Mouse (Mus musculus): ENCODE results near the gene Cyp2d26. TPM values are rescaled to one million over a fixed set of nuclear protein-coding genes. Genes with fewer than 3 reads are reported as not detected.

The Cyp2d26 gene
- total RNA-seq, 1 experiment, result not detected

DNA sequence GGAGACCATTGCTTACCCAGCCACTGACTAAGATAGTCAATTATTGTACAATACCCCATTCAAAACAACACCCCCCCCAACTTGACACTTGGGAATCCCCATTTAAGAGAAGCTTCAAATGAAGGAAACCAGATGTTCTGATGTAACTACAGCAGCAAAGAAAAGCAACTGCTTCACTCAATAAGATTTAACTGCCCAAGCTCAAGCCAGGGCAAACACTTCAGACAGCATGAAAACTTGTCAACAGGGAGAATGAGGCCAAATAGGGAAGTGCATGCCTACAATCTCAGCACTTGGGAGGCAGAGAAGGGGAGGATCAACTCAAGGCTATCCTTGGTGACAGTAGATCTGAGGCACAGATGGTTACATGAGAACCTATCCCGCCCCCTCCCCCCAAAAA, 27.6 kb upstream of the Cyp2d26 start:
- no peak overlapping the region for H3K27ac ChIP-seq (ENCODE audit: insufficient read depth, low read depth, low read length, poor library complexity, severe bottlenecking)
- H3K4me3 ChIP-seq (ENCODE audit: insufficient read depth in 1 of 2, low read depth in 1 of 2, low read length in 2 of 2, poor library complexity in 1 of 2, severe bottlenecking in 1 of 2), result no peak overlapping the region
- no peak for DNase-seq (ENCODE audit: low read depth, low spot score)
- H3K9ac ChIP-seq (ENCODE audit: insufficient read depth, low read depth, low read length, poor library complexity, severe bottlenecking), result no peak overlapping the region
- H3K4me1 ChIP-seq (ENCODE audit: control insufficient read depth in 2 of 2, insufficient read depth in 2 of 2, low read length in 2 of 2, poor library complexity in 1 of 2), result no peaks in the 10 kb centered on the region
- in situ Hi-C loops (cut with MboI; ENCODE audit: low sequenced_read_pairs in 2 of 2, unreplicated experiment in 2 of 2), result no loop called here
- H3K9me3 ChIP-seq (ENCODE audit: control insufficient read depth, insufficient read depth, low read depth, low read length), result no peaks in the 10 kb centered on the region
- peaks cover 8% of the 10 kb centered on the region for H3K36me3 ChIP-seq (ENCODE audit: control insufficient read depth, insufficient read depth, low read length, poor library complexity, severe bottlenecking)
- TF ChIP-seq MAFK (IDR thresholded peaks at IDR 0.05; ENCODE audit: insufficient read depth, low read depth, low read length) (no peak), CHD2 (IDR thresholded peaks at IDR 0.05; ENCODE audit: low read depth, low read length) (no peak), ZNF384 (IDR thresholded peaks at IDR 0.05; ENCODE audit: low read depth, low read length) (no peak), ZC3H11A (IDR thresholded peaks at IDR 0.05; ENCODE audit: borderline replicate concordance, low read depth, low read length) (no peak), HCFC1 (IDR thresholded peaks at IDR 0.05; ENCODE audit: borderline replicate concordance, insufficient read depth, low read length) (no peak)

DNA sequence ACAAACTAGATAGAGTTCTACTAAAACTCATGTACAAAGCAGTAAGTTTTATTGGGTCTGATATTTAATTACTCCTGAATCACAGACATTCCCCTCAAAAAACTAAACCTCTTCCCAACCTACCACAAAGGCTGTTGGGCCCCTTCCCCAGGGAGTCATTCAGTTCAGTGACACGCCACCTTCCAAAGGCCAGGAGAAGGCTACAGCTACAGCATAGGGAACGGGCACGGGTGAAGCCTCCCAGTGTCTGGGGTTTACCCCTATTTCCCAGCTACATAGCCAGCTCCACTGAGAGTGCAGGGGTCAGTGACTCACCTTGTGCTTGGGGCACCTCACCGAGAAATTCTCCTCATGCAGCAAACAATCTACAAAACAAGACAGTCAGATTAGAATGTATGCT, 21.2 kb upstream of the Cyp2d26 start:
- no peak for TF ChIP-seq HCFC1 (IDR thresholded peaks at IDR 0.05; ENCODE audit: borderline replicate concordance, insufficient read depth, low read length)
- no peak for TF ChIP-seq ZC3H11A (IDR thresholded peaks at IDR 0.05; ENCODE audit: borderline replicate concordance, low read depth, low read length)
- H3K9ac ChIP-seq (ENCODE audit: insufficient read depth, low read depth, low read length, poor library complexity, severe bottlenecking), result no peak overlapping the region
- H3K9me3 ChIP-seq (ENCODE audit: control insufficient read depth, insufficient read depth, low read depth, low read length), result no peaks in the 10 kb centered on the region
- DNase-seq (ENCODE audit: low read depth, low spot score), result no peak
- H3K27ac ChIP-seq (ENCODE audit: insufficient read depth, low read depth, low read length, poor library complexity, severe bottlenecking), result no peak overlapping the region
- no peaks in the 10 kb centered on the region for H3K4me1 ChIP-seq (ENCODE audit: control insufficient read depth in 2 of 2, insufficient read depth in 2 of 2, low read length in 2 of 2, poor library complexity in 1 of 2)
- in situ Hi-C loops (cut with MboI; ENCODE audit: low sequenced_read_pairs in 2 of 2, unreplicated experiment in 2 of 2), result no loop called here
- peaks cover 10% of the 10 kb centered on the region; the same call in 1 of the 2 replicates for H3K36me3 ChIP-seq (ENCODE audit: control insufficient read depth, insufficient read depth, low read length, poor library complexity, severe bottlenecking)
- H3K4me3 ChIP-seq (ENCODE audit: insufficient read depth in 1 of 2, low read depth in 1 of 2, low read length in 2 of 2, poor library complexity in 1 of 2, severe bottlenecking in 1 of 2), result no peak overlapping the region

DNA sequence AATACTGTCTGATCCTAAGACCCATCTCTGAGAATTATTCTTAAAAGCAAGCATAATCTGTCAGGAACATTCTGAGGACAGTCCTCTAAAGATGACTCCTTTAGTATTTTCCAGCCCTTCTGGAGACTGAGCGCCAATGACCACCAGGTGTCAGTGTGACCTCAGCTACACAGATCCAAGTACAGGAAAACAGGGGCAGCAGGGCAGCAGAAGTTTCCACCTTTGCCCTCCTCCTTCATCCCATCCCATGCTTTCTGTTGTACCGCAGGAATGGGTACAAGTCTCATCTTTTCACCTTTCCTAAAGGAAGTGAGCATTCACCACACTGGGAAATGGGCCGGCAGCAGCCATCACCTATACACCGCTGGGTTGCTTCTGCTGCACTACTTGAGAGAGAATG, 20.7 kb upstream of the Cyp2d26 start:
- DNase-seq (ENCODE audit: low read depth, low spot score), result peak; percentile 39
- Histone ChIP-seq H3K27ac (ENCODE audit: insufficient read depth, low read depth, low read length, poor library complexity, severe bottlenecking) (no peak overlapping the region), H3K9me3 (ENCODE audit: control insufficient read depth, insufficient read depth, low read depth, low read length) (no peaks in the 10 kb centered on the region), H3K36me3 (ENCODE audit: control insufficient read depth, insufficient read depth, low read length, poor library complexity, severe bottlenecking) (peaks cover 10% of the 10 kb centered on the region; the same call in 1 of the 2 replicates), H3K4me1 (ENCODE audit: control insufficient read depth in 2 of 2, insufficient read depth in 2 of 2, low read length in 2 of 2, poor library complexity in 1 of 2) (peaks cover 0 to 1% of the 10 kb centered on the region in 2 experiments; a peak in 1 of 4 replicates), H3K9ac (ENCODE audit: insufficient read depth, low read depth, low read length, poor library complexity, severe bottlenecking) (no peak overlapping the region), H3K4me3 (ENCODE audit: insufficient read depth in 1 of 2, low read depth in 1 of 2, low read length in 2 of 2, poor library complexity in 1 of 2, severe bottlenecking in 1 of 2) (no peak overlapping the region)
- TF ChIP-seq HCFC1 (IDR thresholded peaks at IDR 0.05; ENCODE audit: borderline replicate concordance, insufficient read depth, low read length) (no peak), ZC3H11A (IDR thresholded peaks at IDR 0.05; ENCODE audit: borderline replicate concordance, low read depth, low read length) (peak; percentile 58; the same call in 1 of the 2 replicates)
- in situ Hi-C loops (cut with MboI; ENCODE audit: low sequenced_read_pairs in 2 of 2, unreplicated experiment in 2 of 2), result no loop called here

DNA sequence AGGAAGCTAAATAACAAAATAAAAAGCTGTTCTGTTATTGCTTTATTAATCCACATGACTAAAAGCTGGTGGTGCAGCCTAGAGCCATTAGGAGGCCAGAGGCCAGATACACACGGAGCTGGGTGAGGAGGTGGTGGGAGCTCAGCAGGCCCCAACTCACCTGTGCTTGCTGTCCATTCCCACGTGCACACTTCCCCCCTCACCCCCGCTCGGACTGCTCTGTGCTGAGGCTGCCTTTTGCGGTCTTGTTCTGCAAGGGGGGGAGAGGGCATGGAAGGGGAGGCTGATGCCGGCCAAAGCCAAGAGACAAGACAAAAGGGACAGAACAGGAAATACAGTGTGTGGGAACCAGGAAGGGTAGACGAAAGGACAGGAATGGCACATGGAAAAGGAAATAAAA, 20.2 kb upstream of the Cyp2d26 start:
- Histone ChIP-seq H3K4me3 (ENCODE audit: insufficient read depth in 1 of 2, low read depth in 1 of 2, low read length in 2 of 2, poor library complexity in 1 of 2, severe bottlenecking in 1 of 2) (no peak overlapping the region), H3K9ac (ENCODE audit: insufficient read depth, low read depth, low read length, poor library complexity, severe bottlenecking) (no peak overlapping the region), H3K9me3 (ENCODE audit: control insufficient read depth, insufficient read depth, low read depth, low read length) (no peaks in the 10 kb centered on the region), H3K4me1 (ENCODE audit: control insufficient read depth in 2 of 2, insufficient read depth in 2 of 2, low read length in 2 of 2, poor library complexity in 1 of 2) (peaks cover 0 to 5% of the 10 kb centered on the region in 2 experiments; a peak in 2 of 4 replicates), H3K36me3 (ENCODE audit: control insufficient read depth, insufficient read depth, low read length, poor library complexity, severe bottlenecking) (peaks cover 13% of the 10 kb centered on the region; the same call in 1 of the 2 replicates), H3K27ac (ENCODE audit: insufficient read depth, low read depth, low read length, poor library complexity, severe bottlenecking) (no peak overlapping the region)
- in situ Hi-C loops (cut with MboI; ENCODE audit: low sequenced_read_pairs in 2 of 2, unreplicated experiment in 2 of 2), result no loop called here
- DNase-seq (ENCODE audit: low read depth, low spot score), result no peak
- TF ChIP-seq MAFK (IDR thresholded peaks at IDR 0.05; ENCODE audit: insufficient read depth, low read depth, low read length) (no peak), HCFC1 (IDR thresholded peaks at IDR 0.05; ENCODE audit: borderline replicate concordance, insufficient read depth, low read length) (no peak), ZC3H11A (IDR thresholded peaks at IDR 0.05; ENCODE audit: borderline replicate concordance, low read depth, low read length) (no peak), CHD2 (IDR thresholded peaks at IDR 0.05; ENCODE audit: low read depth, low read length) (no peak), ZNF384 (IDR thresholded peaks at IDR 0.05; ENCODE audit: low read depth, low read length) (no peak)

DNA sequence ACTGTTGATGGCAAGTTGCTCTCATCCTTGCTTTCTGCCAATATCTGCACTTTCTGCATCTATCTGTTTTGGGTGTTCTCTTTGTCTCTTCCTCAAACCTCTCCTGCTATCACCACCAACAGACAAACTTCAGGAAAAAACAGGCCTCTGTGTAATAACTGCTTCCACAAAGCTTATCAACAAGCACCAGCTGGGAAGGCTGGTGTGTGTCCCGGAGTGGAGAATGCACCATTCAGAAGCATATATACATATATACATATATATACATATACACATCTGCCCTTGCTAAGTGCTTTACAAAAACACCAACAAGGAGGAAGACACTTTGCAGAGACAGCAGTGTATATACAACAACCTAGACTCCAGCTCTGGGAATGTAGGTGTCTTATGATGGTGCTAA, 16.5 kb upstream of the Cyp2d26 start:
- peaks cover 0 to 7% of the 10 kb centered on the region in 2 experiments; a peak in 2 of 4 replicates for H3K4me1 ChIP-seq (ENCODE audit: control insufficient read depth in 2 of 2, insufficient read depth in 2 of 2, low read length in 2 of 2, poor library complexity in 1 of 2)
- peaks cover 13% of the 10 kb centered on the region; the same call in 1 of the 2 replicates for H3K36me3 ChIP-seq (ENCODE audit: control insufficient read depth, insufficient read depth, low read length, poor library complexity, severe bottlenecking)
- no peaks in the 10 kb centered on the region for H3K9me3 ChIP-seq (ENCODE audit: control insufficient read depth, insufficient read depth, low read depth, low read length)
- in situ Hi-C loops (cut with MboI; ENCODE audit: low sequenced_read_pairs in 2 of 2, unreplicated experiment in 2 of 2), result no loop called here
- TF ChIP-seq MAFK (IDR thresholded peaks at IDR 0.05; ENCODE audit: insufficient read depth, low read depth, low read length), result no peak
- TF ChIP-seq ZNF384 (IDR thresholded peaks at IDR 0.05; ENCODE audit: low read depth, low read length), result no peak
- TF ChIP-seq ZC3H11A (IDR thresholded peaks at IDR 0.05; ENCODE audit: borderline replicate concordance, low read depth, low read length), result no peak
- no peak for TF ChIP-seq HCFC1 (IDR thresholded peaks at IDR 0.05; ENCODE audit: borderline replicate concordance, insufficient read depth, low read length)
- no peak for TF ChIP-seq CHD2 (IDR thresholded peaks at IDR 0.05; ENCODE audit: low read depth, low read length)
- no peak for DNase-seq (ENCODE audit: low read depth, low spot score)
- no peak overlapping the region for H3K9ac ChIP-seq (ENCODE audit: insufficient read depth, low read depth, low read length, poor library complexity, severe bottlenecking)
- H3K27ac ChIP-seq (ENCODE audit: insufficient read depth, low read depth, low read length, poor library complexity, severe bottlenecking), result no peak overlapping the region
- H3K4me3 ChIP-seq (ENCODE audit: insufficient read depth in 1 of 2, low read depth in 1 of 2, low read length in 2 of 2, poor library complexity in 1 of 2, severe bottlenecking in 1 of 2), result no peak overlapping the region

Data from ES-E14 (cell line).